Mouse (Mus musculus) embryonic facial prominence, embryonic 10.5 days (tissue): ENCODE data around the gene Gm6993. TPM values are rescaled to one million over a fixed set of nuclear protein-coding genes. Genes with fewer than 3 reads are reported as not detected.

Source experiments
- DNase-seq: peaks from one replicate; pipeline ENCODE4 v3.0.0-alpha.2; 2017; ENCODE audit warnings: low spot score
- H3K27ac ChIP-seq: fragments of 300-500 bp; sonication (generic); replicated peaks from 2 replicates; pipeline ENCODE4 v1.5.1; 2016; ENCODE audit warnings: mild to moderate bottlenecking
- H3K27me3 ChIP-seq: fragments of 300-500 bp; sonication (generic); replicated peaks from 2 replicates; pipeline ENCODE4 v1.6.1; 2016; ENCODE audit warnings: low read depth, mild to moderate bottlenecking; ENCODE audit not compliant: poor library complexity, severe bottlenecking
- H3K36me3 ChIP-seq: fragments of 300-500 bp; sonication (generic); replicated peaks from 2 replicates; pipeline ENCODE4 v1.6.1; 2016; ENCODE audit warnings: mild to moderate bottlenecking, moderate library complexity
- H3K4me1 ChIP-seq: fragments of 300-500 bp; sonication (generic); 2 replicates; pipeline ENCODE4 v1.6.1; 2016
- H3K4me3 ChIP-seq: fragments of 300-500 bp; sonication (generic); 2 replicates; pipeline ENCODE4 v1.5.1; 2016; ENCODE audit warnings: mild to moderate bottlenecking, moderate library complexity
- H3K9me3 ChIP-seq: fragments of 300-500 bp; sonication (generic); 2 replicates; pipeline ENCODE4 v1.6.1; 2016; ENCODE audit warnings: mild to moderate bottlenecking
- WGBS: fragments of 180-500 bp; shearing (Covaris S2); methylation state at CpG from one replicate; pipeline ENCODE4 v1.1.7; 2016; 5-methylcytosine and 5-hydroxymethylcytosine counted together
- polyA plus RNA-seq: library from polyadenylated mRNA; unstranded; fragments of >200 nt; fragmentation: Nextera tagmentation; extraction: Ambion mirVana; gene quantifications from 2 replicates; pipeline ENCODE4 v1.2.1, GENCODE M21; 2016

Gm6993 gene
- polyA plus RNA-seq, 1 experiment from 2014 or later: not detected

DNA sequence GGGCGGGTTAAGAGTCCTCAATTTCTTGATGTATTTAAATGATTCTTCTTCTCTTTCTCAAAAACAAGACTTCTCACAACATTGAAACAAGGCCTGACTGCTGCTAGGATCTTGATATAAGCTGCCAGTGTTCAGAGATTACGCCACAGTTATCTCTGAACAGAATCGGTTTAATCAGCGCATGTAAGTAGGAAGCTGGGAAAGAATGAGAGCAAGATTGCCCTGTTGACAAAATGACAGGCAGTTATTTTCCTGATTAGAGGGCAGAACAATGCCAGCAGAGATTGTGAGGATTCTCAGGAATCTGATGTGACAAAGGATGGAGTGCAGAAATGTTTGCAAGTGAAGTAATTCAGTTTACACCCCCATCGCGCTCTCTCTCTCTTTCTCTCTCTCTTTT is 19.0 kb upstream of the Gm6993 start:
- Histone ChIP-seq H3K9me3 (no peaks in the 10 kb centered on the region), H3K4me1 (peaks cover 25% of the 10 kb centered on the region), H3K27me3 (0 out of 2 replicates have a peak, but pooled peaks cover 13% of the 10 kb centered on the region), H3K36me3 (no peaks in the 10 kb centered on the region), H3K4me3 (no peak overlapping the region), H3K27ac (no peak overlapping the region)
- WGBS: 75% methylated on average over 6 of the region's 6 CpGs
- no peak for DNase-seq

DNA sequence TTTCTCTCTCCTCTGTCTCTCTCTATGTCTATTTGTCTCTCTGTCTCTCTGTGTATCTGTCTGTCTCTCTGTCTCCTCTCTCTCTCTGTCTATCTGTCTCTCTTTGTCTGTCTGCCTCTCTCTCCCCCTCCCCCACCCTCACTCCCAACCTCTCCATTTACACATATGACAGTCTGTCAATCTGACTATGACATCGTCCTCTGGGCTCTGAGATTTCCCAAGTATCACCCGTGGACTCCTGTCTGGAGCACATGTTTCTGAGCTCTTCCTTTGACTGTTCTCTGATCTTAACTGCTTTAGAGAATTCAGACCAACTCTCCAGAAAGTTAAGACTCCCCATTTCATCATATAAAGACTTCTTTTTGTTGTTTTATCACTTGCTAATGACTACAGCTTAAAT is 18.3 kb upstream of the Gm6993 start:
- Histone ChIP-seq H3K27ac (peak overlapping the region; percentile 48; the same call in 1 of the 2 replicates), H3K36me3 (no peaks in the 10 kb centered on the region), H3K9me3 (no peaks in the 10 kb centered on the region), H3K27me3 (0 out of 2 replicates have a peak, but pooled peaks cover 13% of the 10 kb centered on the region), H3K4me1 (peaks cover 25% of the 10 kb centered on the region), H3K4me3 (no peak overlapping the region)
- 34% methylated on average over 2 of the region's 2 CpGs for WGBS
- no peak for DNase-seq

DNA sequence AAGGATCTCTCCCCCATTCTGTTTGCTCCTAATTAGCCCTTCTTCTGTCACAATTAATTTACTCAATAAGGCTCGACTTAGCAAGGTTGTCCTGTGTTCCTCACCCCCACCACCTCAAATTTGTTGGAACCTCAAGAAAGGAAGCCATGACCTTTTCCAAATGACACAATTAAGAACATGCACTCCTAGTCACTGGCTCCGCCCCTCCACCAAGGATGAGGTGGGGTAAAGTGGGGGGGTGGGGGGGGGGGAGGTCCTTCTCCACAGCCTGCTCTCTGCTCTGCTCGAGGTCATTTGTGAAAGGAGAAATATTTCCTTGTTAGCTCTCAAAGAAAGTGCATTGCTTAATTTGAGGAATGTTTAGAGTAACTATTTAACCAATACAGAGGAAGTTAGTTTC is 17.8 kb upstream of the Gm6993 start:
- Histone ChIP-seq H3K4me3 (no peak overlapping the region), H3K9me3 (no peaks in the 10 kb centered on the region), H3K27ac (no peak overlapping the region), H3K27me3 (0 out of 2 replicates have a peak, but pooled peaks cover 13% of the 10 kb centered on the region), H3K4me1 (peaks cover 21% of the 10 kb centered on the region), H3K36me3 (no peaks in the 10 kb centered on the region)
- peak; percentile 52 for DNase-seq
- 26% methylated on average over 3 of the region's 3 CpGs for WGBS

DNA sequence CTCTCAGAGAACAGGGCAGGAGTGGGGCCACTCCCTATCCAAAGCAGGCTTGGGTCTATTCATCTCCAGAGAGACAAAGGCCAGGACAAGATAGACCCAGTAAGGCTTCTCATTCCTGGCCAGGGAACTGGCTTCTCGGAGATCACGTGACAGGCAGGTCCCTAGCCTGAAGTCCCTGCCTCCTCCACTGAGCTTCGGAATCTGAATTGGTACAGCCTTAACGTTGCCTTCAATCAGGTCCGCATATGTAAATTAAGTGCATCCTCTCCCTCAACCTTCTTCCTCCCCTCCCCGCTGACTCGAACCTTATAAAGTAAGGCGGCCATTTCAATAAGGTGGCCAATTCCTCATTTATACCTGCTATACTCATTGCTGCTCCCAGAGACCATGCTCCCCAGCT is 15.1 kb upstream of the Gm6993 start:
- H3K36me3 ChIP-seq: no peaks in the 10 kb centered on the region
- WGBS: 44% methylated on average over 8 of the region's 8 CpGs

DNA sequence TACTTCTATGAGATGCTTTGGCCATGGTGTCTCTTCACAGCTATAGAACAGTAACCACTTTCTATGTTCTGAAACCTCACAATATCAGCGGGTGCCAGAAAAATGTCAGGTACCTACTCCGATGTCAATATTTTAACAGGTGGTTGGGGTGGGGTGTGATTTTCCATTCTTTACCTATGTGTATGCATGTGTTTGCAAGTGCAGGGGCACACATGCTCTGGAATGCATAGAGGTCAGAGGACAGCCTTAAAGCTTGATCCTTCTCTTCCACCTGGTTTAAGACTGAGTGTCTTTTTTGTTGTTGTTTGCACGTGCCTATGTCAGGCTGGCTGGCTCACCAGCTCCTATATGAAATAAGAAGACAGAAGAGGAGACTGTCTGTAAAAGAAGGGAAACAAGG is 13.4 kb upstream of the Gm6993 start:
- WGBS: 78% methylated on average over 3 of the region's 3 CpGs
- Histone ChIP-seq H3K27ac (no peak overlapping the region), H3K4me1 (peaks cover 27% of the 10 kb centered on the region), H3K36me3 (no peaks in the 10 kb centered on the region), H3K27me3 (0 out of 2 replicates have a peak, but pooled peaks cover 13% of the 10 kb centered on the region), H3K9me3 (no peaks in the 10 kb centered on the region), H3K4me3 (no peak overlapping the region)
- DNase-seq: no peak

More for the DNA sequence above, 15.1 kb upstream of the Gm6993 start:
- H3K9me3 ChIP-seq: no peaks in the 10 kb centered on the region
- H3K27ac ChIP-seq: no peak overlapping the region
- H3K4me3 ChIP-seq: no peak overlapping the region
- H3K27me3 ChIP-seq: 0 out of 2 replicates have a peak, but pooled peaks cover 13% of the 10 kb centered on the region
- peaks cover 28% of the 10 kb centered on the region for H3K4me1 ChIP-seq
- no peak for DNase-seq

DNA sequence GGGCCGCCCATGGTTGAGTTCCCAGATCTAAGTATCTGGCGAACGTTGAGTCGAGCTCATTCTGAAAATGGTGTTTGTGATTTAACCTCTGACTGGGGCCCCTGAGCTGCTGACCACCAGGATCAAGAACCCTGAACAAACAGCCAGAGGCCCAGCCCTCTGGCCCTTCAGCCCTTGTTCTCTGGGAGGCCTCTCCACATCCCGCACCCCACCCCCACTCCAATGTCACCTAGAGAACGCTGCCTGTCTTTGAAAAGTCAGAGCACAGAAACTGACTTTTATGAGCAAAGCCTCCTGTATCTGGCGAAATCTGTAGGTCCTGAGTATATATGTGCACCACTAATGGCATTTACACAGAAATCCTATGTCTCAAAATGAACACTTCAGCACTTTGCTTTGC is 11.7 kb upstream of the Gm6993 start:
- H3K4me1 ChIP-seq: peaks cover 31% of the 10 kb centered on the region
- H3K4me3 ChIP-seq: no peak overlapping the region
- DNase-seq: no peak
- 0 out of 2 replicates have a peak, but pooled peaks cover 13% of the 10 kb centered on the region for H3K27me3 ChIP-seq
- no peak overlapping the region for H3K27ac ChIP-seq
- WGBS: 40% methylated on average over 7 of the region's 7 CpGs
- no peaks in the 10 kb centered on the region for H3K9me3 ChIP-seq
- no peaks in the 10 kb centered on the region for H3K36me3 ChIP-seq

DNA sequence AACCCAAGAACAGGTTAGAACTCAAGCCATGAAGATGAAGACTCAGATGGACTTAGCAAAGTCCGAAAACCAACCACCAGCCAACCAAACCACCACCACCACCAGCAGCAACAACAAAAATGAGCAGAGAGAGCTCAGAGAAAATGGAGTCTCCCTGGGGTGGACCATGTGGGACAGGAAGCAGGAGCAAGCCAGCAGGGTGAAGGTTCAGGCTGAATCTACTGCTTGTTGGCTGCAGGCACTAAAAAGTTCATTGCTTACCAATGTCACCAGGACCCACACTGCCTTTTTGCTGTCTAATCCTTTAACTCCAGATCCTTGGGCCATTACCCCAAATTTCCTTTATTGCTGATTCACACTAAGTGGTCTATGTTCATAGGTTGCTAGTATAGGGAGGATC is 7.9 kb upstream of the Gm6993 start:
- no peak for DNase-seq

DNA sequence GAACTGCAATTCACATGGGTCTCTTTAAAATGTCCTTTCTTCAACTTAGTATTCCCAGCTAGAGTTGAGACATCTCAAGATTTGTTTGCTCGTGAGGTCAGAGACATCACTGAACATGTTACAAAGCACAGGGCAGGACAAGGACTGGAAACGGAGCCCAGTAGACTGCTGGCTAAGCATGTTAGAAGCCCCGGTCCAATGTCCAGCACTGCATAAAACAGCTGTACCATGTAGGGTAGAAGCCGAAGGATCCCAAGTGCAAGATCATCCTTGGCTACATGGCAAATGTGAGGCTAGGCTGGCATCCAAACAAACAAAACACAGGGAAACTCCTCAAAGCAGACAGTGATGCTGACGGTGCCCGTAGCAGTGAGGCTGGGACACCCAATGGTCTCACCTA is 5.6 kb upstream of the Gm6993 start:
- H3K27ac ChIP-seq: no peak overlapping the region
- no peak overlapping the region for H3K4me3 ChIP-seq
- no peaks in the 10 kb centered on the region for H3K27me3 ChIP-seq
- 95% methylated on average over 6 of the region's 6 CpGs for WGBS
- H3K36me3 ChIP-seq: no peaks in the 10 kb centered on the region
- peaks cover 42% of the 10 kb centered on the region for H3K4me1 ChIP-seq
- no peaks in the 10 kb centered on the region for H3K9me3 ChIP-seq
- DNase-seq: no peak

More for the DNA sequence above, 7.9 kb upstream of the Gm6993 start:
- Histone ChIP-seq H3K4me3 (no peak overlapping the region), H3K36me3 (no peaks in the 10 kb centered on the region), H3K27ac (no peak overlapping the region), H3K4me1 (peaks cover 46% of the 10 kb centered on the region), H3K9me3 (no peaks in the 10 kb centered on the region), H3K27me3 (no peaks in the 10 kb centered on the region)
- 83% methylated on average over 1 of the region's 1 CpGs for WGBS

DNA sequence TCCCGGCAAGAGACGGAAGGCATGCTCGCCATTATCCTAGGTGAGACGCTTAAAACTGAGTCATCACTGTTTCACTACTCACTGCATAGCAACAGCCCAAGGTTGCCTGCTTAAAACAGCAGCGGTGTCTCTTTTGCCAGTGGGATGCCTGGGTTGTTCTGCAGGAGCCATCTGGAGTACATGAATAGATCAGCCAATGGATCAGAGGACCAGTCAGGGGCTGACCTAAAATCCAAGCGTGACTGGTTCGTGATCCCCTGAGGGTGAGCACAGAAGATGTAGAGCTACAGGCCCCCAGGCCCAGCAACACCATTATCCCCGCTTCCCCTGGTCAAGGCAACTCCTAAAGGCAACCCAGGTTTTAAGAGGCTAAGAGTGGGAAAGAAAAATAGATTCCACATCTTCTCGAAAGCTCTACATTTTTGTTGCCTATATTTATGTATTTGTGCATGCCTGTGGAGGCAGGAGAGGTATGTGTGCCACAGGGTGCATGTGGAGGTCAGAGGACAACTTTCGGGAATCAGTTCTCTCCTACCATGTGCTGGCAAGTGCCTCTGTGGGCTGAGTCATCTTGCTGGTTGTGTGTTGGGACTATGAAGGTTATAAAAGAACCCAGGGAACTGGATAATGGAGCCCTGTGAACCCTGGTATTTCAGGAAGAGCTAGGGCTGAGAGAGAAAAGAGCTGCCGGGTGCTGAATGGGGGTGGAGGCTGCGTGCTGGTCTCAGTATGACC is 3.5 kb upstream of the Gm6993 start:
- Histone ChIP-seq H3K27me3 (no peaks in the 10 kb centered on the region), H3K4me1 (peaks cover 38% of the 10 kb centered on the region), H3K4me3 (peak overlapping the region; percentile 16; the same call in 1 of the 2 replicates), H3K27ac (peak overlapping the region; percentile 66), H3K9me3 (no peaks in the 10 kb centered on the region), H3K36me3 (no peaks in the 10 kb centered on the region)
- WGBS: 56% methylated on average over 12 of the region's 12 CpGs
- peak; percentile 35 for DNase-seq

DNA sequence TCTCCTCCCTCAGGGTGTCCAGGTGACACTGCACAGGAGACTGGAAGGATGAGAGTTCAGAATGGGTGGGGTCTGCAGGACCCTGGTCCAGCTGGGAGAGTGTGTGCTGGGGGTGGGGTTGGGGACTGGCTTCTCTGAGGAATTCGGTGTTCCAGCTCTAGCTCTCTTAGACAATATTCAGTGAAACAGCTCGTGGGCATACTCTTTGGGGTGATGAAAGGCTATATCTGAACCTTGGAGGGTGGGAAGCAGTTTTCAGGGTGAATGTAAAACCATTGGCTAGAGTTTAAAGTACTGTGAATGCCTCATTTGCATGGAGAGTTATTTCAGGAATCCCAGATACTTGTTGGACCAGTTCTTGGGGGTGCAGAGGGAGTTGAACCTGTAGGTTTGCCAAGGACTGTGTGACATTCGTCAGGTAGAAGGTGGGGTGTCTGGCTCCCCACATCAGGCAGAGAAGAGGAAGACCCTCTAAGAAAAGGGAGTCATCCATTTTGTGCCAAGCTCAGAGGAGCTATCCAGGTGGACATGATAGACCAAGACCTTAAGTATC is 1.5 kb upstream of the Gm6993 start:
- DNase-seq: no peak
- no peaks in the 10 kb centered on the region for H3K9me3 ChIP-seq
- 77% methylated on average over 3 of the region's 3 CpGs for WGBS
- no peaks in the 10 kb centered on the region for H3K27me3 ChIP-seq
- no peaks in the 10 kb centered on the region for H3K36me3 ChIP-seq
- no peak overlapping the region for H3K4me3 ChIP-seq
- peaks cover 23% of the 10 kb centered on the region for H3K4me1 ChIP-seq
- no peak overlapping the region; the same call in 1 of the 2 replicates for H3K27ac ChIP-seq

DNA sequence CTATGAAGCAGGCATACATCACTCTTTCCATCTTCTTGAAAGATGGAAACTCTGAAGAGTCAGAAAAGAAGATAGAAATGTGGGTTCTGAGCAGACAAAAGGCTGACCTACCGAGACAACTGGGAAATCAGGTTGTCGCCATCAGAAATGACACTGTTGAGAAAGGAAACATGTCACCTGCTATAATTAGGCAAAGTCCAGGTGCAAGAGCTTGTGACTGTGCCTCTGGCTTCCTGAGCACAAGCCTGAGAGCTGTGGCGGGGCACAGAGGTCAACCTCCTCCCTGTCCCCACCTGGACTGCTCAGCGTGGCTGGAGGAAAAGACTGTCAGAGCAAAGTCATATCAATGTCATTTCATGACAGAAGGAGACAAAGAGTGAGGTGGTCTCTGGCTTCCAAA is 772 bp upstream of the Gm6993 start:
- Histone ChIP-seq H3K4me1 (peaks cover 23% of the 10 kb centered on the region), H3K9me3 (no peaks in the 10 kb centered on the region), H3K4me3 (no peak overlapping the region), H3K36me3 (no peaks in the 10 kb centered on the region), H3K27ac (no peak overlapping the region), H3K27me3 (no peaks in the 10 kb centered on the region)
- DNase-seq: no peak
- WGBS: 58% methylated on average over 4 of the region's 4 CpGs

DNA sequence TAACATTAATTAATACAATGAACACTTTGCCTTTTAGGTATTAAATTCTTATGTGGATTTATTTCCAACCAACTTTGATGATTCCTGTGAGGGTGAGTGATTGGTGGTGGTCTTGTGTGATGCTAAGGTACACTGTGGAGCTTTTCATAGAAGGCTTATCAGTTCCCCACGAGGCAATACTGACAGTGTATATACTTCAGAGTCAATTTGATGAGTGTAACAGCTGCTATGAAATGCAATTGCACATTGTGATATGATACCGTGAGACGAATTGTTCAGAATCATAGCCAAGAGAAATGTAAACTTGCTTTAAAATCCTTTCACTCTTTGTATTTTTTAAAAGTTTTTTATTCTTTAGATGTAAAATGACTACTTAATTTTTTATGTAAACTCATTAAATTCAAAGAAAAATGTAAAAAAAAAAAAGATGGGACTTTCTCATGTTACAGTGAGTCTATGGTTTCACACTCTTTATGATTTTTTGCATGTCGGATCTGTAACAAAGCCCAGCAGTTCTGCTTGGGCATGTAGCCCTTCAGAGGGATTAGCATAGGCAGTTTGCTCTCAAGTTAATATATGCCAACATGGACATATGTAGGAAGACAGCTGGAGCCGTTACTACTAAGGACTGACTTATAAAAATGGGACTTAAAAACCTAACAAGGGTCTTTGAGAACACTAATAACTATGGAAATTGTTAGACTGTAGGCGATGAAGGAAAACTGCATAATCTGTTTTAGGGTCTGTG is 1.2 kb downstream of the Gm6993 start:
- H3K27ac ChIP-seq: no peak overlapping the region
- no peaks in the 10 kb centered on the region for H3K36me3 ChIP-seq

More for the DNA sequence above, 1.2 kb downstream of the Gm6993 start:
- 87% methylated on average over 6 of the region's 6 CpGs for WGBS
- DNase-seq: no peak
- Histone ChIP-seq H3K4me3 (no peak overlapping the region), H3K27me3 (no peaks in the 10 kb centered on the region), H3K9me3 (no peaks in the 10 kb centered on the region), H3K4me1 (peaks cover 26% of the 10 kb centered on the region)
